Mouse (Mus musculus) lung, adult 18-20 months (tissue): Measurements from ENCODE around the gene Btnl4.

Experiments used
- DNase-seq, 2 experiments: peaks; one replicate each; pipeline ENCODE4 v3.0.0; 2022; ENCODE audit warnings: mixed read lengths in 2 of 2

The Btnl4 gene

GRCm38 (mm10) chr17:34437120-34437519 is 40.0 kb downstream of the Btnl4 start:
- DNase-seq = no peak

GRCm38 (mm10) chr17:34427597-34427996 is 49.5 kb downstream of the Btnl4 start:
- no peak for DNase-seq

- DNase-seq = no peak
Measured at GRCm38 (mm10) chr17:34420014-34420413, 57.1 kb downstream of the Btnl4 start.
